Mouse (Mus musculus): ENCODE results near the gene Gdf2. TPM values are rescaled to one million over a fixed set of nuclear protein-coding genes. Genes with fewer than 3 reads are reported as not detected.

Gene Gdf2
- polyA plus RNA-seq, 1 experiment from 2014 or later = 0.34 TPM

- Histone ChIP-seq H3K36me3 (ENCODE audit: control insufficient read depth, insufficient read depth, low read length) (no peaks in the 10 kb centered on the region), H3K27me3 (replicated peaks; ENCODE audit: control insufficient read depth, insufficient read depth, low read length) (no peaks in the 10 kb centered on the region; the same call in 1 of the 2 replicates), H3K4me2 (ENCODE audit: low read depth, low read length) (no peak overlapping the region), H3K9me3 (ENCODE audit: control insufficient read depth, low read length) (no peaks in the 10 kb centered on the region), H3K27ac (ENCODE audit: low read length) (no peak overlapping the region), H3K4me1 (ENCODE audit: control insufficient read depth, insufficient read depth, low read length) (no peaks in the 10 kb centered on the region), H3K9ac (ENCODE audit: low read depth, low read length) (no peak overlapping the region), H3K4me3 (ENCODE audit: low read length) (no peak overlapping the region)
- WGBS = 85% methylated on average over 6 of the region's 6 CpGs
- ATAC-seq = no peak
Observed at GRCm38 (mm10) chr14:33946125-33946524, 5.3 kb downstream of the Gdf2 start.

GRCm38 (mm10) chr14:33952233-33952981, 11.6 kb downstream of the Gdf2 start:
- H3K4me1 ChIP-seq (ENCODE audit: control insufficient read depth, insufficient read depth, low read length) = no peaks in the 10 kb centered on the region
- no peaks in the 10 kb centered on the region for H3K27me3 ChIP-seq (replicated peaks; ENCODE audit: control insufficient read depth, insufficient read depth, low read length)
- no peaks in the 10 kb centered on the region for H3K9me3 ChIP-seq (ENCODE audit: control insufficient read depth, low read length)
- no peak overlapping the region for H3K9ac ChIP-seq (ENCODE audit: low read depth, low read length)
- no peak for ATAC-seq
- WGBS = 48% methylated on average over 6 of the region's 6 CpGs
- no peak overlapping the region for H3K27ac ChIP-seq (ENCODE audit: low read length)
- no peak overlapping the region for H3K4me3 ChIP-seq (ENCODE audit: low read length)
- H3K36me3 ChIP-seq (ENCODE audit: control insufficient read depth, insufficient read depth, low read length) = no peaks in the 10 kb centered on the region
- no peak overlapping the region for H3K4me2 ChIP-seq (ENCODE audit: low read depth, low read length)

GRCm38 (mm10) chr14:33953761-33954160, 12.9 kb downstream of the Gdf2 start, which contains the start of gene Rbp3:
Gene Rbp3, plus strand, starts transcription at chr14:33954003.
- no peak for ATAC-seq
- Histone ChIP-seq H3K27ac (ENCODE audit: low read length) (no peak within 1 kb of the TSS), H3K36me3 (ENCODE audit: control insufficient read depth, insufficient read depth, low read length) (no peaks in the 10 kb centered on the region), H3K9me3 (ENCODE audit: control insufficient read depth, low read length) (no peaks in the 10 kb centered on the region), H3K4me3 (ENCODE audit: low read length) (no peak within 1 kb of the TSS), H3K9ac (ENCODE audit: low read depth, low read length) (no peak within 1 kb of the TSS), H3K4me2 (ENCODE audit: low read depth, low read length) (no peak within 1 kb of the TSS), H3K27me3 (replicated peaks; ENCODE audit: control insufficient read depth, insufficient read depth, low read length) (no peaks in the 10 kb centered on the region), H3K4me1 (ENCODE audit: control insufficient read depth, insufficient read depth, low read length) (no peaks in the 10 kb centered on the region)
- whole genome bisulfite sequencing = 81% methylated on average over 5 of the region's 5 CpGs

GRCm38 (mm10) chr14:33956055-33956454, 15.2 kb downstream of the Gdf2 start:
- ATAC-seq = no peak
- H3K36me3 ChIP-seq (ENCODE audit: control insufficient read depth, insufficient read depth, low read length) = no peaks in the 10 kb centered on the region
- no peaks in the 10 kb centered on the region for H3K27me3 ChIP-seq (replicated peaks; ENCODE audit: control insufficient read depth, insufficient read depth, low read length)
- H3K9me3 ChIP-seq (ENCODE audit: control insufficient read depth, low read length) = no peaks in the 10 kb centered on the region
- no peaks in the 10 kb centered on the region for H3K4me1 ChIP-seq (ENCODE audit: control insufficient read depth, insufficient read depth, low read length)
- no peak overlapping the region for H3K27ac ChIP-seq (ENCODE audit: low read length)
- no peak overlapping the region for H3K4me2 ChIP-seq (ENCODE audit: low read depth, low read length)
- 74% methylated on average over 13 of the region's 13 CpGs for WGBS
- H3K9ac ChIP-seq (ENCODE audit: low read depth, low read length) = no peak overlapping the region
- H3K4me3 ChIP-seq (ENCODE audit: low read length) = no peak overlapping the region

- ATAC-seq = no peak
- no peaks in the 10 kb centered on the region for H3K27me3 ChIP-seq (replicated peaks; ENCODE audit: control insufficient read depth, insufficient read depth, low read length)
- no peaks in the 10 kb centered on the region for H3K9me3 ChIP-seq (ENCODE audit: control insufficient read depth, low read length)
- H3K27ac ChIP-seq (ENCODE audit: low read length) = no peak overlapping the region
- no peaks in the 10 kb centered on the region for H3K36me3 ChIP-seq (ENCODE audit: control insufficient read depth, insufficient read depth, low read length)
- no peak overlapping the region for H3K9ac ChIP-seq (ENCODE audit: low read depth, low read length)
- H3K4me2 ChIP-seq (ENCODE audit: low read depth, low read length) = no peak overlapping the region
- H3K4me3 ChIP-seq (ENCODE audit: low read length) = no peak overlapping the region
- 90% methylated on average over 4 of the region's 4 CpGs for WGBS
- no peaks in the 10 kb centered on the region for H3K4me1 ChIP-seq (ENCODE audit: control insufficient read depth, insufficient read depth, low read length)
Observed at GRCm38 (mm10) chr14:33958186-33958585, 17.3 kb downstream of the Gdf2 start.

GRCm38 (mm10) chr14:33958841-33959240, 18.0 kb downstream of the Gdf2 start:
- H3K9me3 ChIP-seq (ENCODE audit: control insufficient read depth, low read length) = no peaks in the 10 kb centered on the region
- ATAC-seq = no peak
- no peaks in the 10 kb centered on the region for H3K4me1 ChIP-seq (ENCODE audit: control insufficient read depth, insufficient read depth, low read length)
- H3K4me3 ChIP-seq (ENCODE audit: low read length) = no peak overlapping the region
- no peak overlapping the region for H3K27ac ChIP-seq (ENCODE audit: low read length)
- no peak overlapping the region for H3K4me2 ChIP-seq (ENCODE audit: low read depth, low read length)
- 53% methylated on average over 3 of the region's 3 CpGs for WGBS
- H3K27me3 ChIP-seq (replicated peaks; ENCODE audit: control insufficient read depth, insufficient read depth, low read length) = no peaks in the 10 kb centered on the region
- H3K9ac ChIP-seq (ENCODE audit: low read depth, low read length) = no peak overlapping the region
- no peaks in the 10 kb centered on the region for H3K36me3 ChIP-seq (ENCODE audit: control insufficient read depth, insufficient read depth, low read length)

GRCm38 (mm10) chr14:33959341-33959740, 18.5 kb downstream of the Gdf2 start:
- H3K9me3 ChIP-seq (ENCODE audit: control insufficient read depth, low read length) = no peaks in the 10 kb centered on the region
- no peak overlapping the region for H3K27ac ChIP-seq (ENCODE audit: low read length)
- no peak overlapping the region for H3K4me3 ChIP-seq (ENCODE audit: low read length)
- H3K36me3 ChIP-seq (ENCODE audit: control insufficient read depth, insufficient read depth, low read length) = no peaks in the 10 kb centered on the region
- H3K4me1 ChIP-seq (ENCODE audit: control insufficient read depth, insufficient read depth, low read length) = no peaks in the 10 kb centered on the region
- H3K27me3 ChIP-seq (replicated peaks; ENCODE audit: control insufficient read depth, insufficient read depth, low read length) = no peaks in the 10 kb centered on the region
- 10% methylated on average over 9 of the region's 9 CpGs for WGBS
- ATAC-seq = no peak
- H3K4me2 ChIP-seq (ENCODE audit: low read depth, low read length) = no peak overlapping the region
- H3K9ac ChIP-seq (ENCODE audit: low read depth, low read length) = no peak overlapping the region

- H3K27ac ChIP-seq (ENCODE audit: low read length) = no peak overlapping the region
- ATAC-seq = no peak
- H3K36me3 ChIP-seq (ENCODE audit: control insufficient read depth, insufficient read depth, low read length) = no peaks in the 10 kb centered on the region
- WGBS = 61% methylated on average over 7 of the region's 7 CpGs
- H3K27me3 ChIP-seq (replicated peaks; ENCODE audit: control insufficient read depth, insufficient read depth, low read length) = no peaks in the 10 kb centered on the region
- H3K4me2 ChIP-seq (ENCODE audit: low read depth, low read length) = no peak overlapping the region
- no peak overlapping the region for H3K4me3 ChIP-seq (ENCODE audit: low read length)
- no peaks in the 10 kb centered on the region for H3K9me3 ChIP-seq (ENCODE audit: control insufficient read depth, low read length)
- no peak overlapping the region for H3K9ac ChIP-seq (ENCODE audit: low read depth, low read length)
- no peaks in the 10 kb centered on the region for H3K4me1 ChIP-seq (ENCODE audit: control insufficient read depth, insufficient read depth, low read length)
Observed at GRCm38 (mm10) chr14:33965675-33966074, 24.8 kb downstream of the Gdf2 start.

- H3K27ac ChIP-seq (ENCODE audit: low read length) = no peak overlapping the region
- H3K9ac ChIP-seq (ENCODE audit: low read depth, low read length) = no peak overlapping the region
- no peaks in the 10 kb centered on the region for H3K9me3 ChIP-seq (ENCODE audit: control insufficient read depth, low read length)
- no peaks in the 10 kb centered on the region for H3K4me1 ChIP-seq (ENCODE audit: control insufficient read depth, insufficient read depth, low read length)
- ATAC-seq = no peak
- 50% methylated on average over 7 of the region's 7 CpGs for WGBS
- no peaks in the 10 kb centered on the region for H3K27me3 ChIP-seq (replicated peaks; ENCODE audit: control insufficient read depth, insufficient read depth, low read length)
- no peak overlapping the region for H3K4me3 ChIP-seq (ENCODE audit: low read length)
- no peak overlapping the region for H3K4me2 ChIP-seq (ENCODE audit: low read depth, low read length)
- H3K36me3 ChIP-seq (ENCODE audit: control insufficient read depth, insufficient read depth, low read length) = no peaks in the 10 kb centered on the region
Observed at GRCm38 (mm10) chr14:33972679-33973078, 31.8 kb downstream of the Gdf2 start.

- H3K9ac ChIP-seq (ENCODE audit: low read depth, low read length) = no peak overlapping the region
- no peak for ATAC-seq
- WGBS = 64% methylated on average over 5 of the region's 5 CpGs
- H3K4me1 ChIP-seq (ENCODE audit: control insufficient read depth, insufficient read depth, low read length) = peaks cover 7% of the 10 kb centered on the region
- no peak overlapping the region for H3K4me3 ChIP-seq (ENCODE audit: low read length)
- H3K27ac ChIP-seq (ENCODE audit: low read length) = no peak overlapping the region
- no peak overlapping the region for H3K4me2 ChIP-seq (ENCODE audit: low read depth, low read length)
- H3K36me3 ChIP-seq (ENCODE audit: control insufficient read depth, insufficient read depth, low read length) = no peaks in the 10 kb centered on the region
- H3K9me3 ChIP-seq (ENCODE audit: control insufficient read depth, low read length) = no peaks in the 10 kb centered on the region
- no peaks in the 10 kb centered on the region; the same call in 1 of the 2 replicates for H3K27me3 ChIP-seq (replicated peaks; ENCODE audit: control insufficient read depth, insufficient read depth, low read length)
Observed at GRCm38 (mm10) chr14:33974752-33975151, 33.9 kb downstream of the Gdf2 start.
